Mouse (Mus musculus) frontal cortex, adult (tissue): ENCODE measurements around the gene Timm13.

ENCODE experiments used
- ATAC-seq: cut with Nextera tagmentation; 2 replicates; pipeline ENCODE4 v1.9.2; 2017; ENCODE audit warnings: mild to moderate bottlenecking, moderate library complexity, mixed read lengths; ENCODE audit not compliant: low TSS enrichment

Timm13 gene

DNA sequence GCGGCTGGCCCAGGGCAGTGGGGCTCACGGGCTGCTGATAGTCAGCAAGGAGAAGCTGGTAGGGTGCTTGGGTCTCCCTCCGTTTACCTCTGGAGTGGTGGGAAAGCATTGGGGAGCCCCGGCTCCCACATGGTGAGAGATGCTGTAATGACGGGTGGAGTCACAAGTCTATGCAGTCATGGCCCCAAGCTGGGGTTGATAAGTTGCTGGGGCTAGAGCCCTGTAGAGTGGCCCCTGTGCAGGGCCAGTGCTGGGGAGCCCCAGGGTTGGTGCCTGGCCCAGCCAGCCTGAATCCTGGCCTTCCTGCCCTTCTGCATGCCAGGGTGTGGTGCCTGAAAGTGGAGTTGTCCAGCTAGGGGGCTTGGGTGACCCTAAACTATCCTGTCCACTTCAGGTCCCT is 38.5 kb downstream of the Timm13 start:
- ATAC-seq, result no peak

DNA sequence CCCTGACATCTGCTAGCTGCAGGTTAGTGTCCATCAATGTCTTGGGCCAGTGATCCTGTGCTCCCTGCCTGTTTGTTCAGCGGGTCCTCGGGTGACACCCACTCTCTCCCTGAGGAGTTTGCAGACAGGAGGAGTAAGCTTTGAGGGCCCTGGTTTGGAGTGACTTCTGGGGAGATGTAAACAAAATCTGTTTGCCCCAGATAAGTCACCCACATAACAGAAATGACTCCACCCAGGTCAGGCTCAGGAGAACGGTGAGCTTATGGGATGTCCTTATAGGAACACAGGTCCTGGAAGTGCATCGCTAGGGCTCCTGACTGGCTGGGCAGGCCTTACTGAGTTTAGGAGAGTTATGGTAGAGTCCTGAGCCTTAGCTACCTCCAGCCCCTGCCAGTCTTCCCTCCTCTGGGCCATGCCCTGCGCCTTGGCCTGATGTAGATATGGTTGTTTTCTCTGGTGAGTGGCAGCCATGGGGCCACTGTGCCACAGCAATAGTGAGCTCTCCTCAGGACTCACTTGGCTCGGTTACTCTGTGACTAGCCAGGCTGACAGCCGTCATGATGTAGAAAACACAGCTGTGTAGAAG is 42.3 kb downstream of the Timm13 start:
- no peak for ATAC-seq

DNA sequence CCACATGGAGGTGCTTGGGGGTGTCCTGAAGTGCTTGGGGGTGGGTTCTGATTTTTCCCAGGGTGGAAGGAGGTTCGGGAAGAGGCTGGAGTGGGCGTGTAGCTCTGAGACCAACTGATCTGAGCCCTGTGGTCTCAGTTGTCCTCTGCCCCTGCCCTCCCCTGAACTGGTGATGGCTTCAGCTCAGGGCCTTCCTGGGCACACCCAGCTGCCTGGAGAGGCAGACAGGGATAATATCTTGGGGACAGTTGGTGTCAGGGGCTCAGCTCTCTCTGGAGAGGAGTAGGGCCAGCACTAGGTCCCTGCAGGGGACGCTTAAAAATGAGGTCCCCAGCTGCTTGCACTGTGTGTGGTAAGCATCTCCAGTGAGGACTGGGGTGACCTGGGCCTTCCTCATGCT is 42.9 kb downstream of the Timm13 start:
- ATAC-seq, result no peak

DNA sequence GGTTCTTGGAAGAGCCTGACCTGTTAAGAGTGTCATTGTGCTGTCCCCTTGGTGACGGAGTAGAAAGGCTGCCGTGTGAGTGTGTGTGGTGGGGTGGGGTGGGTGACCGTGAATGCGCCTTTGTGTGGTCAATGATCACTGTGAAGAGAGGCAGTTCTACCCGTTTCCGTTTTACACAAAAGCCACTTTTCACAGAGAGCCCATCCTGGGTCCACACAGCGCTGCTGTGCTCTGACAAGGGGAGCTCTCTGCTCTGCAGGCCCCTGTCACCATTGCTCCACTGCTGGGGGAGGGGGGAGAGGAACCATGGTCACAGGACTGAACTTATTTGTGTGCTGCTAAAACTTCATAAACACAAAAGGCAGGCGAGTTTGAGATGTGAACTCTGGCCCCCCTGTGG is 43.4 kb downstream of the Timm13 start:
- ATAC-seq, result peak; percentile 25; the same call in 1 of the 2 replicates

DNA sequence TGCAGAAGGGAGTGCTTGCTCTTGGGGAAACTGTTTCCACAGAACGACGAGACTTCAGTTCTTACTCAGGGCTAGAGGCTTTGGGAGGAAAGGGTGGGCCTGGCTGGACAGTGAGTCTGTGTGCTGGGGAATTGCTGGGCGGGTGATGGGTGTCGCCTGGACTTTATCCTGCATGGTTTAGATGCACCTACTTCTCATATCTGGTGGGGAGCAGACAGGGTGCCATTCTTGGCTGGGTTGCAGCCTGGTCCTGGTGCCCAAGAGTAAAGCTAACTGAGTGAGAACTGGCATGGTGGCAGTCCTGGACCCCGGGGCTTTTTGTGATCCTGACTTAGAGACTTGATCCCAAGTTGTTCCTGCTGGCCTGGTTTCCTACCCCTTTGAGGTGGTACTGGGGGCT is 43.9 kb downstream of the Timm13 start:
- no peak for ATAC-seq

DNA sequence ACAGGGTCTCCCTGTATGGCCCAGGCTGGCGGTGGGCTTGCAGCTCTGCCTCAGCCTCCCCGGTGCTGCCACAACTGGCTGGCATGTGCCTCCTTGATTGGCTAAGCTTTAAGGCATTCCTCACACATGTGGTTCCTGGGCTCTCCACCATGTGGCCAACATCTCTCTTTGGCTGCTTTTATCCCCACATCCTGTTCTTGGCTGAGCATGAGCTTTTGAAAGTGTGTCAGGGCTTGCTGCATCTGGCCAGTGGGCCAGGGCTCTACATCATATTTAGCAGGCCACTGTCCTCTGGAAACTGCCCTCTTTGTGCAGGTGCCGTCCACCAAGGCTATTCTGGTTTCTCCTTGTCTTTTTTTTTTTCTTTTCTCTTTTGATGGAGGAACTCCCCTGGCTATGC is 44.5 kb downstream of the Timm13 start:
- 0 out of 2 replicates have a peak, but pooled peaks have one; percentile 28 for ATAC-seq

DNA sequence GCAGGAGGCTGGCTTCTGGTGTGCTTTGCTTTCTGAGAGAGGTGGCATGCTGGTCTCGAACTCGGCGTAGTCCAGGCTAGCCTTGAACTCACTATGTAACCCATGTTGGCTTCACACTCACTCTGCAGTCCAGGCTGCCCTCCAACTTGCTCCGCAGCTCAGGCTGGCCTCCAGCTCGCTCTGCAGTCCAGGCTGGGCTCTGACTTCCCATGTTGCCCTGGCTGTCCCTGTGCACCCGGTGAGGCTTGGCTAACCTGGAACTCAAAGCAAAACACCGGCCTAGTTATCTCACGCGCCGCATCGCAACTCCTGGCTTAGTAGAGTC is 45.1 kb downstream of the Timm13 start:
- ATAC-seq, result no peak

DNA sequence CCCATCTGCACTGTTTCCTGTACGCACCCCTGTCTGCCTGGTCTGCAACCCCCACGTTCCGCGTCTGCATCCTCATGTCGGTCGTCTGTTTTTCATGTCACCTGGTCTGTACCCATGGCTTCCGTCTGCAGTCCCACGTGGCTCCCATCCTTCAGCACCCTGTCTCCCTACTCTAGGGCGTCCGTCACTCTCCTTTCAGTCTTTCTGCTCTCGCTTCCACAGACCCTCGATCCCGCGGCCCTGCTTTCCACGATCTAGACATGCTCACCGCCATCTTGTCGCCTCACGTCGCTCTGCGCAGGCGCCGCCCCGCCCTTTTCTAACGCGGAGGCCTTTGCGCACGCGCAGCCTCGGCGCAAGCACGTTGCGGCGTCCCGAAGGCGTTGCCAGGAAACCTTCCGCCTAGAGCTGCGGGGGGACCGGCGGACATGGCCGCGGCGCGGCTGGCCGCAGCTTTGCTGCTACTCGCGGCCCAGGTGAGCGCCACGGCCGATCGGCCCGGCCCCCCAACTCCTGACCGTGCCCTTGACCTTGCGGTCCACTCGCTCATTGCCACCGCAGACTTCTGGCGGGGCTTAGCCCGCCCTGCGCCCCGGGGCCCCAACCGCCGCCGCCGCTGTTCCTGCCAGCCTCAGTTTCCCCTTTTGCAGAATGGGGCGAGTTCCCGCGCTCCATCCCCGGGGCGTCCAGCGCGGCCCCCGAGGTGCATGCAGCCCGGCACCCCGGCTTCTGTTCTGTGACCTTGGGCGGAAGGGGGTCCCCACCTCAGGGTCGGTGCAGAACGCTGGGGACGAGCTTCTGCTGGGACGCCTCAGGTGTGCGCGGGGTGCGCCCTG is 45.6 kb downstream of the Timm13 start, which contains the start of the genes Lsm7 and Sppl2b:
TSS of gene Lsm7 (minus strand) at position 297 of the 836 bp plus-strand sequence.
TSS of gene Sppl2b (plus strand) at position 363 of the 836 bp plus-strand sequence.
- peak; percentile 69 for ATAC-seq
